Mouse (Mus musculus) erythroid progenitor cell, adult 5-6 weeks (primary cell): ENCODE data around the gene Spp1. TPM values are rescaled to one million over a fixed set of nuclear protein-coding genes. Genes with fewer than 3 reads are reported as not detected.
"Not testable (repeated sequence)": the region's sequence is repeated elsewhere in the genome, so short reads cannot be mapped to it uniquely, and the experiment has no call there.

Experiments used
- ATAC-seq: replicated peaks from 2 replicates; pipeline ENCODE4 v1.8.0; 2016; ENCODE audit warnings: moderate number of reproducible peaks, mild to moderate bottlenecking, moderate TSS enrichment, inconsistent platforms; ENCODE audit not compliant: poor library complexity, low FRiP score, severe bottlenecking
- total RNA-seq, 2 experiments: library from RNA; stranded (forward) in 1 of 2; stranded (reverse) in 1 of 2; fragments of 150-400 nt in 1 of 2; fragments of 186-747, 209-891 nt in 1 of 2; gene quantifications; 2 replicates each; pipeline versions ENCODE4 v1.2.3 to v1.2.4; 2015 to 2017; ENCODE audit warnings: low replicate concordance in 2 of 2

The Spp1 gene
- total RNA-seq, 2 experiments from 2014 or later, result 1.3 to 2.4 TPM

DNA sequence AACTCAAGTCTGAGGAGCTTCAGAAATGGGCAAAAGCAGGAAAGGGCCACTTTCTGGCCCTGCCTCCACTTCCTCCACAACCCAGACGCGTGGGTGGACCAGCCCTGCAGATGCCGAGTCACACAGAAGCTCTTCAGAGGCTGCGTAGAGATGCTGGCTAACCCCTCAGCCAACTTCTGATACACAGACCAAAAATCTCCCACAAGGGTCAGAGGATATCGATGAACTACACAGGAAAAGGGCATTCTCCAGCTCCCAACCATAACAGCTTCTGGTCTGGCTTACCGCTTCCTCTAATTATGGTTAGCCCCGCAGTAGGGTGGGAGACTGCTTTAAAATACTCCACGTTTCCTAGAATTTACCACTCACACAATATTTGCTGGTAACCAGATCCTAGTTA lies 9.0 kb upstream of the Spp1 start:
- no peak for ATAC-seq

DNA sequence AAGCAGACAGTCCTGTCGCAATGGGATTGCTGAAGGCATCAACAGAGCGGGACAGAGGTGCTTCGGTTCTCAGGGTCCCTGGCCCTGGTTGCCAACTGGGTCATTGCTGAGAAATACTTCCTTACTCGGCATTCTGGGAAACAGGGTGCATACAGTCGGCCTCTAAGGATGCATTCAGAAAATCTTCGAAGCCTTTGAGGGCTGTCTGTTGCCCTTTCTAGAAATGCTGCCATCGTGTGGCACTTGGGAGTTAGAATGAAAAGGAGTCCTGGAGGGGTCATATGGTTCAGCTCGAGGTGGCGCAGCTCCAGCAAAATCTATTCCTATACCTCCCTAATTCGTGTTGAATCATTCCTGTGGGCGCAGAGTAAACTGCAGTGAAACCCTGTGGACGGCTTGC lies 2.0 kb upstream of the Spp1 start:
- ATAC-seq, result no peak

GRCm38 (mm10) chr5:104433968-104434565 lies 851 bp upstream of the Spp1 start:
- ATAC-seq, result no peak

DNA sequence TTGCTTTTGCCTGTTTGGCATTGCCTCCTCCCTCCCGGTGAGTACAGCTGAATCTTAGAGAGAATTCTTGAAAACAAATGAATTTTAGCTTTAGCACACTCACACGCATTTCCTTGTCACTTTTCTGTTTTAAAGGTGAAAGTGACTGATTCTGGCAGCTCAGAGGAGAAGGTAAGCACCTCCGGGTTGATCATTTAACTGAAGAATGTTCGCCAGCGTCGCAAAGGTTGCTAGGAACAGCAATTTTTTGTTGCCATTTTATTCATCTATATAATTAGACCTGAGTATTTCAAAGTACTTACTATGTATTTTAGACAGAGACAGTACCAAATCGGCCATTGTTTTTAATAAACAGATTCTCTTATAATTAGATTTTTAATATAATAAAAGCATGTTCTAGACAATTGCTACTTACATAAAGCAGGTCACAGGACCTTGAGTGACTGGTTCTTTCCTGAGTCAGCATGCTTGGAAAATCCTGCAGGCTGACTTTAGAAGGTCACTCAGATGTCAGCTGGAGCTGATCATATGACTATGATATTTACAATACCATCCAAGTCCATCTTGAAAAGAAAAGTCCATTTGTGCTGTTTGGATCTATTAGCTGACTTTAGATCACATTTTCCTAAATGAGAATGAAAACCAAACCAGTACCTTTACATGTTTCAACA lies 1.6 kb downstream of the Spp1 start:
- ATAC-seq, result no peak

- ATAC-seq, result no peak
Observed at GRCm38 (mm10) chr5:104442396-104442795, 7.5 kb downstream of the Spp1 start.

GRCm38 (mm10) chr5:104442850-104443249 lies 7.9 kb downstream of the Spp1 start:
- ATAC-seq, result no peak

DNA sequence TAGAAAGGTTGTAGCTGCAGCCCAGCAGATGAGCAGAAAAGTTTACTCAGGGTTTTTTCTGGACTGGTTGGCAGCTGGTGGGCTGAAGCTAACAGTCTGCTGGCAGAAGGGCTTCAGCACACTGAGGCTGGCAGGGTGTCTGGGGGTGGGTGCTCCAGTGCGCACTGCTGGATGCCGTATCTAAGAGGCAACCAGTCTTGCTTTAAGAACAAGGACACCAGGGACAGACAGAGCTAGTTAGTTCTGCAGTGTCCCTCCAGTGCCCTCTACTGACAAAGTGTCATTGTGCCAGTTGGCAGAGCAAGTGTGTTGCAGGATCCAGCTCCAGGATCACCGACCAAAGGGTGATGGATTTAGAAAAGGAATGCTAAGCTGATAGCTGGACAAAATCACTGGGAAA lies 11.2 kb downstream of the Spp1 start:
- ATAC-seq, result no peak

- ATAC-seq, result not testable (repeated sequence)
Observed at GRCm38 (mm10) chr5:104448346-104448745, 13.4 kb downstream of the Spp1 start.

DNA sequence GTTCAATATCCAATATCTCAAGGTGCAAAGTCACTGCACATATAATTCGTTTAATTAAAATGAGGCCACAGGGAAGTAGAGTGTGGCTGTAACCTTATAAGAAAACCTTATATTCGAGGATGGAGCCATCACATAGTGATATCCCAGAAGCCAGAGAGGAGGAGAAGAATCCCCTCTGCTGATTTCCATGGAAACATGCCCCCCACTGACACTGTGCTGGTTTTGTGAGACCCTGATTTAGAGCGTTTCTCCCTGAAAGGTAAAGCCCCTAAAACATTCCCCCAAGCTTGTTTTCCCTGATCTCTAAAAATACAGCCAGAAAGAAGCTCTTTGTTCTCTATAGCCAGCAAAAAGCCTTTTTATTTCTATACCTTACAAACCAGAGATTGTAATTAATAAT lies 14.6 kb downstream of the Spp1 start:
- ATAC-seq, result no peak

DNA sequence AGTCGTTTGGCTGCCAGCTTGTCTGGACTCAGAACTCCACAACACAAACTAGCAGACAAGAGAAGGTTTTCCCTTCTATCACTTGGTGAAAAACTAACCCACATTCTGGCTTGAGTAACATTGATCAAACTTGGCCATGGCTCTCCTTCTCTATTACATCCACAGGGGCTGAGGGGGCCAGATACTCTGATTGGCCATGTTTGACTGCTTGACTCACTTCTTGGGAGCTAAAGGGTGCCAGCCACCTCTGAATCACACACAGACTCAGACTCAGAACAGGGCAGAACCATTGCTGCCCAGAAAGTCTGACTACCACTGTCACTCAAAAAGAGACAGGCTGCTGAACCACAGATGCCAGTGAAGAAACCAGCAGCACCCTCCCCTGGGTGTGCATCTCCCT lies 18.2 kb downstream of the Spp1 start:
- no peak for ATAC-seq

GRCm38 (mm10) chr5:104454564-104454963 lies 19.6 kb downstream of the Spp1 start:
- no peak for ATAC-seq

DNA sequence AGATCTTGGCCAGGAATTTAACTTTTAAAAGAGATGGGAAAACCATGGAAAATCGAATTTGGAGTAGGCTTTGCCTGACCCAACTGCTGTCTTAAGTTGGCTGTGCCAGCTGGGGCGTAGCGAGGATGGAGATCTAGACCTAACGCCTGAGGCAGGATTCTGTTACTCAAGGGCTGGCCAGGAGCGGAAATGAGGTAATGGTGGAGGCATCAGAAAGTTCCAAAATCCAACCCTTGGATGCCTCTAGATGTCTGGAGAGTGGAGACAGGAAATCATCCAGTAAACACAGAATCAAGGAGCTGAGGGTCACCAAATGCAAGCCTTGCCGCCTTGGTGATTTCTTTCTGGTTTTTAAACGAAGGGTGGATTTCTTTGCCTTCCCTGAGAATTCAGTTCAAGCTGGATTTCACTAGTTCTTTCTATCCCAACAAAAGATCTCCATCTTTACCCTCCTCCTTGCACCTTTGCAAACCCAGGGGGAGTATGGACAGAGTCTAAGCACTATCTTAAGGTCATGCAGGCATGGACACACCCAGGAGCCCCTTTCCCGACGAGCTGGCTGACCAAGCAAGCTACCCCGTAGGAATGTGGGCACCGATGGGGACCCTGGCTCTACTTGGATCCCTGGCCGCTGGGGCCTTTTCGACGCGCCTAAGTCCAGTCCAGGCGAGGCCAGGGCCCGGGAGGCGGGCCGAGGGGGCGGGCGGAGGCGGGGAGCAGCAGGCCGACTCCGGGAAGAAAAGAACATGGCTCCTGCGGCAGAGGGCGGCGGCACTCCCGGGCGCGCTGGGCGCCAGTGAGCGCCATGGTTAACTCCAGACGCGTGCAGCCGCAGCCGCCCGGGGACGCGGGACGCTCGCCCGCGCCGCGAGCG lies 24.2 kb downstream of the Spp1 start, which contains the start of gene Pkd2:
Pkd2 (plus strand) TSS at position 619 of the 874 bp plus-strand sequence.
- ATAC-seq, result no peak

DNA sequence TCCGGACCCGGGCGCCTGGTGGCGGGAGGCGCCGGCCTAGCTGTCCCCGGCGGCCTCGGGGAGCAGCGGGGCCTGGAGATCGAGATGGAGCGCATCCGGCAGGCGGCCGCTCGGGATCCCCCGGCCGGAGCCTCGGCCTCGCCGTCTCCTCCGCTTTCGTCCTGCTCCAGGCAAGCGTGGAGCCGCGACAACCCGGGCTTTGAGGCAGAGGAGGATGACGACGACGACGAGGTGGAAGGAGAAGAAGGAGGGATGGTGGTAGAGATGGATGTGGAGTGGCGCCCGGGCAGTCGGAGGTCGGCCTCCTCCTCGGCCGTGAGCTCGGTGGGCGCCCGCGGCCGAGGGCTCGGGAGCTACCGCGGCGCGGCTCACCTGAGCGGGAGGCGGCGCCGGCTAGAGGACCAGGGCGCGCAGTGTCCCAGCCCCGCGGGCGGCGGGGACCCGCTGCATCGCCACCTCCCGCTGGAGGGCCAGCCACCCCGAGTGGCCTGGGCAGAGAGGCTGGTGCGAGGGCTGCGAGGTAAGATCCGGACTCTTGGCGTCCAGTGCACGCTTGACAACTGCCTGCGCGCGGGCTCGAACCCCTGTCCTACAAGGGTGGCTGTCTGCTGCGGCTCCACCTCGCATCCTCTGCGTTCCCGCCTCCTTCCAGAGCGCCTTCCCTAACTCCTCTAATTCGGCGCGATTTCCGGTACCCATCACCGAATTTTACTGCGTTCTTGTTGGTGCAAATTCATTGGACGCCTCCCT lies 25.0 kb downstream of the Spp1 start:
- no peak for ATAC-seq

DNA sequence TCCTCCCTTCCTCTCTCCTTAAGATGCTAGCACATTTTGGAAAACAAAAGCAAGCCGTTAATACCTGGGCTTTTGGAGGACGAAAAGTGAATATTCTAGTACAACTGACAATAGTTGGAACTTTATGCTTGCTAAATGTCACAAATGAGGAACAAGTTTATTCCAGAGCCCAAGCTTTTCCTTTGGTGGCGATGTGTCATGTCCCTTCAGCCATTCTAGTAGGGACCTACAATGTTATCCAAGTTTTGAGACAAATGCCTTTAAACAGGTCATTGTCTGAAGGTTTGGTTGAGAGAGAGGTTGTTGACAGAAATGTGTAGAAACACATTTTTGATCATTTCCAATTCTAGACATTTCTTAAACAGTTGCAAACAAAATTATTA lies 25.5 kb downstream of the Spp1 start:
- ATAC-seq, result no peak

DNA sequence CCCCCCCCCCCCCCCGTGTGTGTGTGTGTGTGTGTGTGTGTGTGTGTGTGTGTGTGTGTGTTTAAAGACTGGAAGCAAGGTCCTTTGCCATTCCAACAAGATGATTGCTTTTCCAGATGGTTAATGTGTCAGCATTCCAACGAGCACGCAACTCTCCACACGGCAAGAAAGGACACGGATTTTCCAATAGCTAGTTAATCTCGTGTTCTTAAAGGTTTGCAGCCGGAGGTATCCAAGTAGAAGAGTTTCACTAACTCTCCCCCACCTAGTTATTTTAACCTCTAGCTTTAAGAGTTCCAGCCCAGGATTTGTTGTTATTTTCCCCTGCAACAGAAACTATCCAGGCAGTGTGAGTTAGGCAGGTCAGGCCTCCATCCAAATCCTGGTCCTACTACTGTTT lies 25.9 kb downstream of the Spp1 start:
- ATAC-seq, result no peak

DNA sequence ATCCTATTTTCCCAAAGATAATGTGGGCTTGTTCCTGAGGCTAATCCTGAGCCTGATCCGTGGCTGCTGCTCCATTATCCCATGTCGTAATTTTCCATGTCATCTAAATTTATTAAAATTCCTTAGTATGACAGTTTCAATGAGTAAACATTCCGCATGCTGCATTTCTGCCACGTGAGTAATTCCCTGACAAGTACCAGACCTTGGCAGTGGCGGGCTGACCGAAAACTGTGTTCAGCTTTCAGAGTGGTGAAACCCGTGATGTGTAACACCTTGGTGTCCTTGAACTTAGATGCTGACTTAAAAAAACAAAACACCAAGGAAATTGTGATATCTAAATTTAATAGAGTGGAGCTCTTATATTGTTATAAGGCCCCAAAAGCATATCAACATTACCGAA lies 30.4 kb downstream of the Spp1 start:
- ATAC-seq, result no peak

DNA sequence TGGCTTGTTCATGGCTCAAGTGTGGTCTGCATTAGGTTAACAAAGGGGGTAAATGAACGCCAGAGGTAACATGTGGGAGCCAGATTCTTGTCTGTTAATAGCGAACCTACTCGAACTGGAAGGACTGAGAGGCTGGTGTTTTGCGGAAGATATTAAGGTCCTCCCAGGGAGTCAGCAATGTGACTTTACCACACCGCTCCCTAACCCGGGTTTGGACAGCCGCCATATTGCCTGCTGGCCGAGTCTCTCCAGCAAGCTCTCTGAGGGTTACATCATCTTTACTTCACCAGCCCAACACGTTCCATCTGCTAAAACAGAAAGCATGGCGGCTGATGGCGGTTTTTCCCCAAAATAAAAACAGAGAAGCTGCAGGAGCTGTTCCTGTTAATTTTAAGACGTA lies 30.8 kb downstream of the Spp1 start:
- no peak for ATAC-seq

GRCm38 (mm10) chr5:104466816-104467215 lies 31.9 kb downstream of the Spp1 start:
- ATAC-seq, result no peak

- no peak for ATAC-seq
Observed at GRCm38 (mm10) chr5:104468586-104468985, 33.7 kb downstream of the Spp1 start.

DNA sequence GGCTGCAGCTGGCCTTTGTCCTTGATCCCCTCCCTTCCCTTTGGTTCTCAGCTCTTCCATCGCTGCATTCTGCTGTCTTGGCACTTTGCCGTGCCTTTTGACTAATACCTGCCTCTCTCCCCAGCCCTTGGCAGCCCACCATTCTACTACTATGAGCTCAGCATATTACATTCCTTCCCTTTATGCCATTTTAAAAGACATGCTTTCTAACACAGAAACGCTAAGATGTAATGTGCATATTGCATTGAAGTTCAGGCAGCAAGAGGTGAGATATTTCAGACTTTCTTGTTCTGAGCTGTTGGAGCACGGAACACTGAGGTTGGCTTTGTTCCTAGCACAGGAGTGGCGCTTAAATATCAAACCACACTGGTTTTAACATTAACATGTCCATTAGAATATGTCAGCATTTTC lies 36.1 kb downstream of the Spp1 start:
- ATAC-seq, result no peak
